Mouse (Mus musculus): Measurements from ENCODE around the gene Nmur1. TPM values are rescaled to one million over a fixed set of nuclear protein-coding genes. Genes with fewer than 3 reads are reported as not detected.

The Nmur1 gene
- polyA plus RNA-seq, 1 experiment from 2014 or later = 0.23 TPM

DNA sequence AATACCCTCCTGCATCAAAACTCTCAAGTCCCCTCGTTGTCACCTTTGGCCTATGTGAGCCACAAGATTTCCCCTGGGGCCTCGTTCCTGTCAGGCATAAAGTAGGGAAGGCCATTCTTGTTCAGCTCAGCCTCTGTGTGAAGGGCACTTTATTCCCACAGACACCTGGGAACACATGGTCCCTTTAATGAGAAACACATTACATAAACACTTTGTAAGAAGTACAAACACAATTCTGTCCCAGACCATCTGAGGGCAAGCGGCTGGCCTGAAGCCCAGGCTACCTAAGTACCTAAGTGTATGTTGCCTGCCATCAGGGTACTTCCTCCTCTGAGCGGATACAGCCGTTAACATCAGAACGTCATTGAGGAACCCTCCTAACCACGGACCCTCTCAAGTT, 27.8 kb downstream of the Nmur1 start:
- ATAC-seq (ENCODE audit: low FRiP score) = no peak
- Histone ChIP-seq H3K27ac (no peak overlapping the region), H3K36me3 (no peaks in the 10 kb centered on the region), H3K4me3 (no peak overlapping the region), H3K9ac (no peak overlapping the region), H3K4me1 (no peaks in the 10 kb centered on the region; the same call in 1 of the 2 replicates), H3K4me2 (replicated peaks) (no peak overlapping the region), H3K9me3 (replicated peaks) (no peaks in the 10 kb centered on the region), H3K27me3 (no peaks in the 10 kb centered on the region)
- 56% methylated on average over 7 of the region's 7 CpGs for WGBS

DNA sequence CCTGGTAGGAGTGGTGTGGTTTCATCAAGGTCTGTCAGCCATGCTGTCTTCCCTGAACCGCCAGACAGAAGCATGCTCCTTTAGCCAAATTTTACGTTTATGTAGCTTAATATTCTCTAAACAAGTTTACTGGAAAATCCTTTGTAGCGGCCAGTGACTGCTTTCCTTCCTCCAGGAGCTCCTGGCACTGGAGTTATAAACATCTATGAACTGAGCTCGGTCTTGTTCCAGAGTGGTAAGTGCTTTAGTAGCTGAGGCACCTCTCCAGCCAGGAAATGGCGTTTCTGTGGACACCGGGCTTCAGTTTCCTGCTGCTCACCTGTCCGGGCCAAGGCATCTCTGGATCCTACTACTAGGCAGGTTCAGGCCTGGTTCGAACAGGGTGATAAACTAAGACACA, 28.4 kb downstream of the Nmur1 start:
- Histone ChIP-seq H3K4me2 (replicated peaks) (no peak overlapping the region), H3K9ac (no peak overlapping the region), H3K36me3 (no peaks in the 10 kb centered on the region), H3K27me3 (no peaks in the 10 kb centered on the region), H3K4me1 (no peaks in the 10 kb centered on the region; the same call in 1 of the 2 replicates), H3K9me3 (replicated peaks) (no peaks in the 10 kb centered on the region), H3K4me3 (no peak overlapping the region), H3K27ac (no peak overlapping the region)
- no peak for ATAC-seq (ENCODE audit: low FRiP score)
- WGBS = 83% methylated on average over 8 of the region's 8 CpGs

DNA sequence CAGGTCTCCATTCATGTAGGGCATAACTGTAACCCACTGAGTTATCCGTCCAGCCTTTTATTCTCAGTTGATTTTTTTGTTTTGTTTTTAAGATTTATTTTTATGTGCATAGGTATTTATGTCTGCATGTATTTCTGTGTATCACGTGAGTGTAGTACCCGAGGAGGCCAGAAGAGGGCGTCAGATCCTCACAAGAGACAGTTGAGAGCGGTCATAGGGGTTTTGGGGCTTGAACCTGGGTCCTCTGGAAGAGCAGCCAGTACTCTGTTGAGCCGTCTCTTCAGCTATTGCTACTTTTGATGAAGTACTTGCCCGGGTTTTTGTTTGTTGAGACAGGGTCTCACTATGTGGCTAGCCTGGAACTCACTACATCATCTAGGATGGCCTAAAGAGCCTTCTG, 30.1 kb downstream of the Nmur1 start:
- H3K4me2 ChIP-seq (replicated peaks) = no peak overlapping the region
- H3K4me1 ChIP-seq = no peaks in the 10 kb centered on the region; the same call in 1 of the 2 replicates
- H3K9me3 ChIP-seq (replicated peaks) = no peaks in the 10 kb centered on the region
- ATAC-seq (ENCODE audit: low FRiP score) = no peak
- H3K9ac ChIP-seq = no peak overlapping the region
- no peak overlapping the region for H3K27ac ChIP-seq
- no peaks in the 10 kb centered on the region for H3K27me3 ChIP-seq
- no peak overlapping the region for H3K4me3 ChIP-seq
- H3K36me3 ChIP-seq = no peaks in the 10 kb centered on the region
- WGBS = 74% methylated on average over 7 of the region's 7 CpGs

DNA sequence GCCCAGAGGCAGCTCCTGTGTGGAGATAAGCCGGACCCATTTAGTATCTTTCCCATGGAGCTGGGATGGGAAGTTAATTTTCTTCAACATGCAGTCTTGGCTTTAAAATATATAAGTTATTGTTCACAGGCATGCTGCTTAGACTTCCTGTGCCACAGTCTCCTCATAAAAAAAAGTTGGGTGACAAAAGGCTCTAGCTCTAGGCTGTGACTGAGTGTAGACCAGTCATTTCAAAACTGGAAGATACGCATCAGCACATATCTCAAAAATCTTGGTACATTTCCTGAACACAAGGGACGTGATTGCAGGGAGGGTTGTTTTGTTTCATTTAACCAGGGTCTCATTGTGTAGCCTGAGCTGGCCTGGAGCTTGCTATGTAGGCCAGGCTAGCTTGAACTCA, 31.8 kb downstream of the Nmur1 start:
- Histone ChIP-seq H3K36me3 (no peaks in the 10 kb centered on the region), H3K4me2 (replicated peaks) (no peak overlapping the region), H3K9ac (no peak overlapping the region), H3K4me3 (no peak overlapping the region), H3K9me3 (replicated peaks) (no peaks in the 10 kb centered on the region), H3K27ac (no peak overlapping the region), H3K27me3 (no peaks in the 10 kb centered on the region), H3K4me1 (no peaks in the 10 kb centered on the region; the same call in 1 of the 2 replicates)
- WGBS = 94% methylated on average over 3 of the region's 3 CpGs
- no peak for ATAC-seq (ENCODE audit: low FRiP score)

DNA sequence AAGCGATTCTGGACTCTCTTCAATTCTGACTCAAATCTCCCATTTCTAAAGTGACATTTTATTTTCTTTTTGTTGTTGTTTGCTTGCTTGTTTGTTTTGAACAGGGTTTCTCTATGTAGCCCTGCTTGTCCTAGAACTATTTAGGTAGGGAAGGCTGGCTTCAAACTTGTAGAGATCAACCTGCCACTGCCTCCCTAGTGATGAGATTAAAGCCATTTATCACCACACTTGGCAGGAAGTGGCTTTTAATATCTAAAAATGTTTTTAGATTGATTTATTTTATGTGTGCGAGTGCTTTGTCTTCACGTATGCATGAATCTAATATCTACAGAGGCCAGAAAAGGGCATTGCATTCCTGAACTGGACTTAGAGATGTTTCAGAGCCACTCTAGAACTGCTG, 32.8 kb downstream of the Nmur1 start:
- no peak overlapping the region for H3K27ac ChIP-seq
- H3K27me3 ChIP-seq = no peaks in the 10 kb centered on the region
- no peak for ATAC-seq (ENCODE audit: low FRiP score)
- no peaks in the 10 kb centered on the region for H3K36me3 ChIP-seq
- no peaks in the 10 kb centered on the region for H3K9me3 ChIP-seq (replicated peaks)
- H3K4me3 ChIP-seq = no peak overlapping the region
- no peaks in the 10 kb centered on the region; the same call in 1 of the 2 replicates for H3K4me1 ChIP-seq
- 88% methylated on average over 3 of the region's 3 CpGs for WGBS
- no peak overlapping the region for H3K9ac ChIP-seq
- H3K4me2 ChIP-seq (replicated peaks) = no peak overlapping the region

DNA sequence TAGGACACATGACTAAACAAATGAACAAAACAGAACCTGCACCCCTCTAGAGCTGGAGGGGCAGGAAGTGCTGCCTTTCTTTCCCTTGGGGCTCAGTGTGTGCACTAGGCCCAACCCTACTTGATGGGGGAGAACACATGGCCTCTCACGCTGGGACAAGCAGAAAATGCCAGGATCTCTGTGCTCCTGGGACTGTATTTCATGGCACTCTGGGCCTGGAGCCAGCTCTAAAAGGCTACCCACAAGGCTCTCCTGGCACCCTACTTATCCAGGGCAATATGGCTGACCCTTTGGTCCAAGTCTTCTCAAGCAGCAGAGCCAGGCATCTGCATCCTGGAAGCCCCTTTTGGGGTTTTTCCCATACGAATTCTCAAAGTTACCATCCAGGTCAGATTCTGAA, 34.6 kb downstream of the Nmur1 start:
- WGBS = 64% methylated on average over 2 of the region's 2 CpGs
- no peak for ATAC-seq (ENCODE audit: low FRiP score)
- Histone ChIP-seq H3K9me3 (replicated peaks) (no peaks in the 10 kb centered on the region), H3K9ac (no peak overlapping the region), H3K27me3 (0 out of 2 replicates have a peak, but pooled peaks cover 3% of the 10 kb centered on the region), H3K36me3 (no peaks in the 10 kb centered on the region), H3K4me3 (no peak overlapping the region), H3K4me2 (replicated peaks) (no peak overlapping the region), H3K4me1 (no peaks in the 10 kb centered on the region), H3K27ac (no peak overlapping the region)

DNA sequence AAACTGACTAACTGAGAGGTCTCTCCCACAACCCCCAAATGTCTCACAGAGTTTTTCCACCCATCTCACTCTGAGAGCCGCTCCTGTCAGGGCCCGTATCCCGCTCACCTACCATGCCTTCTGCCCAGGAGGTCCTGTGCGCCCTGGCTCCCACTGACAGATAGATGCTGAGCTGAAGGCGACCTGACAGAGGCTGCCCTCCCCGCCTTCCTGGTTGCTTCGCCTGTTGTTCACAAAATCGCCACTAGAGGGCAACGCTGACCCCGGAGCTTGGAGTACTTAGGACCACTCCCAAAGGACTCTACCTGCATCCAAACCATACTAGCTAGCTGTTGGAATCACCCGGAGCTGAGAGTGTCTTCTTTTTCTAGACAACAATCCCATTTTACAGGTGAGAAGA, 36.8 kb downstream of the Nmur1 start:
- WGBS = 6% methylated on average over 11 of the region's 11 CpGs
- no peaks in the 10 kb centered on the region for H3K9me3 ChIP-seq (replicated peaks)
- no peaks in the 10 kb centered on the region for H3K36me3 ChIP-seq
- no peak overlapping the region for H3K27ac ChIP-seq
- H3K27me3 ChIP-seq = 0 out of 2 replicates have a peak, but pooled peaks cover 3% of the 10 kb centered on the region
- 0 out of 2 replicates have a peak overlapping the region, but pooled peaks have one; percentile 23 for H3K9ac ChIP-seq
- no peaks in the 10 kb centered on the region for H3K4me1 ChIP-seq
- H3K4me3 ChIP-seq = no peak overlapping the region
- peak; percentile 50; the same call in 1 of the 2 replicates for ATAC-seq (ENCODE audit: low FRiP score)
- H3K4me2 ChIP-seq (replicated peaks) = no peak overlapping the region

DNA sequence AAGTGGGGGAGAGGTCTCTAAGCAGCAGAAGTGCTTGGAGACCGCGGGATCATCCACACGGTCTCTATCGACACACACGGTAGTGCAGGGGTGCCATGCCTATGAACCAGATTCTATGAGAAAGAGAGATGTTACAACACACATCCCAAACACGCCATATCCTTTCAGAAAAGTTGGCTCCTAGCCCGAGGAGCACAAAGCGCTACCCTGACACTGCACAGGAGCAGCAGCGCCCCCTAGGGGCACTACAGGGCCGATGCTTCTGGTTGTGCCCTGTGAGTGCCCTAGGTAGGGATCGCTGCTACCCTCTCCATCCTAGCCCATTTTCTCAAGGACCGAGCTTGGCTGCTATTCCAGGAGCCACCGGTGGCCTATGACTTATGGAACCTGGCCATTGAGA, 45.0 kb downstream of the Nmur1 start:
- H3K27ac ChIP-seq = no peak overlapping the region
- H3K4me2 ChIP-seq (replicated peaks) = no peak overlapping the region; the same call in 1 of the 2 replicates
- no peaks in the 10 kb centered on the region for H3K27me3 ChIP-seq
- no peak overlapping the region for H3K9ac ChIP-seq
- no peaks in the 10 kb centered on the region for H3K9me3 ChIP-seq (replicated peaks)
- no peaks in the 10 kb centered on the region for H3K36me3 ChIP-seq
- no peak overlapping the region for H3K4me3 ChIP-seq
- 33% methylated on average over 13 of the region's 13 CpGs for WGBS
- no peak for ATAC-seq (ENCODE audit: low FRiP score)
- no peaks in the 10 kb centered on the region for H3K4me1 ChIP-seq

DNA sequence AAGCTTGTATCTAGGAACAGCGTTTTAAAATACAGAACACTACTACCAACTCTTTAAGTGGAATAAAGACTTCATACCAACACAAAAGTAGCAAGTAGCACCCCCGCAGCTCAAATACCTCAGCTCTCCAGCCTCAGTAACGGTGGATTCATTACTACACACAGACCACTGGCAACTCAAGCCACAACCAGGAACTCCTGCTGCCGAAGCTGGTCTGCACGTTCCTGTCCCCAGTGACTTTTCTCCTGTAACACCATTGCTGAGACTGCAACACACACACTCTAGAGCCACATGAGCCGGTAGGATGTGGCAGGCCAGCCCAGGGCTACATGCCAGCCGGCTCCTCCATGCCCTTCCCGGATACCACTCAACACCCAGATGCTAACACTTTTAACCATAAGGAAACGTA, 46.9 kb downstream of the Nmur1 start:
- 81% methylated on average over 9 of the region's 9 CpGs for WGBS

DNA sequence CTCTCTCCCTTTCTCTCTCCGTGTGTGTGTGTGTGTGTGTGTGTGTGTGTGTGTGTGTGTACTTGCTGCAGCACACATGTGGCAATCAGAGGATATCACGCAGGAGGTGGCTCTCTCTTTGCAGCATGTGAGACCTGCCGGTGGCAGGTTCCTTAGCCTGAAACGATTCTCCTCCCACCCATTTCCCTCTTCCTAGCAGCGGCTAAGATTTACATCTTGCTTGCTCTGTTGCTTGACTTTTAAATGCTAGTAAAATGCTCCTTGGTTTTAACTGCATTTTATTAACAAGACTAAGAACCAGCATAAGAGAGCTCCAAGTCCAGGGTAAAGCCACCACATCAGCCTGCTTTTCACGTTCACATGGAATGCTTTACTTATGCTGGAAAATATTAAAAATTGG, 47.4 kb downstream of the Nmur1 start:
- H3K4me1 ChIP-seq = no peaks in the 10 kb centered on the region
- H3K9me3 ChIP-seq (replicated peaks) = no peaks in the 10 kb centered on the region
- H3K36me3 ChIP-seq = no peaks in the 10 kb centered on the region
- no peak overlapping the region for H3K27ac ChIP-seq
- WGBS = 72% methylated on average over 6 of the region's 6 CpGs
- no peak overlapping the region for H3K4me2 ChIP-seq (replicated peaks)
- no peaks in the 10 kb centered on the region for H3K27me3 ChIP-seq
- no peak overlapping the region for H3K9ac ChIP-seq
- ATAC-seq (ENCODE audit: low FRiP score) = no peak
- no peak overlapping the region for H3K4me3 ChIP-seq

More for the DNA sequence above, 46.9 kb downstream of the Nmur1 start:
- no peak overlapping the region for H3K4me3 ChIP-seq
- H3K36me3 ChIP-seq = no peaks in the 10 kb centered on the region
- no peaks in the 10 kb centered on the region for H3K4me1 ChIP-seq
- H3K27ac ChIP-seq = peak overlapping the region; percentile 35; the same call in 1 of the 2 replicates
- H3K4me2 ChIP-seq (replicated peaks) = no peak overlapping the region
- H3K27me3 ChIP-seq = no peaks in the 10 kb centered on the region
- H3K9me3 ChIP-seq (replicated peaks) = no peaks in the 10 kb centered on the region
- ATAC-seq (ENCODE audit: low FRiP score) = no peak
- no peak overlapping the region for H3K9ac ChIP-seq

DNA sequence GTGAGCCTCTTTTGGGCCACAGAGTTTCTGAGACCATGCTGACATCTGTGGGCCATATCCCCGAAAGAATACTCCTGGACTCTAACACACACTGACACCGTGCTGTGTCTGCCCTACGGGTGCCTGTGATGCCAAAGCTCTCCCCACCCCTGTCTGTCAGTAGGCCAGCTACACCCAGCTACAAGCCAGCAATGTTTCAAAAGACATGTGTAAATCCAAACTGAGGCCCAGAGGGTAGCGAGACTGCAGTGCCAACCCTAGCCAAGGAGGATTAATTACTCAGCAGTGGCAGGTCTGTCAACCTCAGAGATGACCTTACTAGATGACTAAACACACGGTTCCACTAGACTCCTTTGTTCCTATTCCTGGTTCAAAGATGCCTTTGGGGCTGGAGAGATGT, 49.7 kb downstream of the Nmur1 start:
- 81% methylated on average over 5 of the region's 5 CpGs for WGBS
- ATAC-seq (ENCODE audit: low FRiP score) = no peak
- H3K36me3 ChIP-seq = no peaks in the 10 kb centered on the region
- no peak overlapping the region for H3K9ac ChIP-seq
- no peaks in the 10 kb centered on the region for H3K27me3 ChIP-seq
- no peaks in the 10 kb centered on the region for H3K4me1 ChIP-seq
- H3K4me3 ChIP-seq = no peak overlapping the region
- H3K4me2 ChIP-seq (replicated peaks) = no peak overlapping the region
- no peak overlapping the region for H3K27ac ChIP-seq
- H3K9me3 ChIP-seq (replicated peaks) = no peaks in the 10 kb centered on the region

DNA sequence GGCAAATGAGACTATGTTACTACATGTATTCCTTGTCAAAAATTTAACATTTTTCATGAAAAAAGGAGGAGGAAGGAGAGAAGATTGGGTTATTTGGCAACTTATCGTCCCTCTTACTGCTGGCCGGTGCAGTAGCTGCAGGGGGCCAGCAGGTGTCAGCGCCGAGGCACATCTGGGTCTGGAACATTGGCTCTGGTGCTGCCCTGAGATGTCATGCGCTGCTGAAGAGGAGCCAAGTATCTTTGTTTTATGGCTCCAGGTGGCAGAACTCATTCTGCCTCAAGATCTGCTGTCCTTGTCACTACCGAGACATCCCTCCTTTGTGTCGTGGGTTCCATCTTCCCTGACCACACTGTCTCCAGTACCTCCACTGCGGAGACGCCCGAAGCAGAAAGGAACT, 54.0 kb downstream of the Nmur1 start:
- H3K27me3 ChIP-seq = no peaks in the 10 kb centered on the region
- no peak for ATAC-seq (ENCODE audit: low FRiP score)

DNA sequence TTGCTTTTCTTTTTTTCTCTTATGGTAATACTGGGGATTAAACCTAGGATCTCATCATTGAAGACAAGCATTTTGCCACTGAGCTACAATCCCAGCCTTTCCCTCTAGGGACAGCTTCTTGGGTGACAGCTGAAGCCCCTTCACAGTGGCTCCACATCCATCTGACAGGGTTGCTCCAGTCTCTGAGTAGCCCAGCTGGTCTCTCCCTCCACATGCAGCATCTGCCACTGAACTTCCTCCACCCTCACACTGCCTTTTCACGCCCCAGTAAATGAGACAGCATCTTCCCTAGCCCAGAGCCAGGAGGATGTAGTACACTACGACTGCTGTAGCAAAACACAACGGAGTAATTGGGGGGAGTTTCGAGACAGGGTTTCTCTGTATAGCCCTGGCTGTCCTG, 57.9 kb downstream of the Nmur1 start:
- no peak overlapping the region for H3K27ac ChIP-seq
- H3K4me2 ChIP-seq (replicated peaks) = no peak overlapping the region
- H3K27me3 ChIP-seq = no peaks in the 10 kb centered on the region
- no peaks in the 10 kb centered on the region for H3K4me1 ChIP-seq
- no peak overlapping the region for H3K4me3 ChIP-seq
- no peak overlapping the region for H3K9ac ChIP-seq
- 0 out of 2 replicates have a peak, but pooled peaks cover 2% of the 10 kb centered on the region for H3K9me3 ChIP-seq (replicated peaks)
- ATAC-seq (ENCODE audit: low FRiP score) = no peak
- WGBS = 68% methylated on average over 4 of the region's 4 CpGs
- no peaks in the 10 kb centered on the region for H3K36me3 ChIP-seq

More for the DNA sequence above, 54.0 kb downstream of the Nmur1 start:
- Histone ChIP-seq H3K9ac (no peak overlapping the region), H3K4me1 (no peaks in the 10 kb centered on the region), H3K27ac (no peak overlapping the region), H3K4me2 (replicated peaks) (no peak overlapping the region), H3K9me3 (replicated peaks) (0 out of 2 replicates have a peak, but pooled peaks cover 2% of the 10 kb centered on the region), H3K4me3 (no peak overlapping the region), H3K36me3 (no peaks in the 10 kb centered on the region)
- WGBS = 53% methylated on average over 10 of the region's 10 CpGs
